Mouse (Mus musculus) cerebellum, adult 18-20 months (tissue): Measurements from ENCODE around the gene Pink1.
A peak's percentile ranks its signal among the peaks of the same experiment; 100 is the strongest.

Source experiments
- DNase-seq, 2 experiments: peaks; one replicate each; pipeline ENCODE4 v3.0.0; 2021

Gene Pink1

DNA sequence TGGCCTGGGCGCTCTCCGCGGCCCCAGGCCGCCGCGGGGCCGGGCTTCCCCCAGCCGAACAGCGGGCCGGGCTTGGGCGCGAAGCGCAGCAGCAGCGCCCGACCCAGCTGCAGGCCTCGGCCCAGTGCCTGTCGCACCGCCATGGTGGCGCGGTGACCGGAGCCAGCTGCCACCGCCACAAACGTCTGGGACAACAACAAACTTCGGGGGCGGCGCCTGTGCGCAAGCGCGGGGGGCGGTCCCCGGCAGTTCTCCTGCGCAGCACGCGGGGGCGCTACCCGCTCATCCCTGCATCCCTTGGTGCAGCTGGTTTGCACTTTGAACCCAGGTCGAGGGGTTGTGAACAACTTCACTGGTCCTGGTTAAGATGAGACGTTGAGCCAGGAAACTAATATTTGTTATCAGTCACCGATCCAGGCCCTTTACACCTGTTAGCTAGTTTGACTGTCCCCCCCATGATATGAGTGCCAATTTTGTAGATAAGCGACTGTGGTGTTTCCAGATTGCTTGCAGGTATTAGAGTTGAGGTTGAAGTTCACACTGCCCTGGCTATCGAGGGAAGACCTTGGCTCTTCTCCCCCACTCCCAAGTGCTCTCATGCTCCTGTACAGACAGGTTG is at the start of gene Pink1:
Gene Pink1, minus strand, starts transcription at position 231 of the 619 bp plus-strand sequence.
- peak; percentile 88 to 97 for DNase-seq

DNA sequence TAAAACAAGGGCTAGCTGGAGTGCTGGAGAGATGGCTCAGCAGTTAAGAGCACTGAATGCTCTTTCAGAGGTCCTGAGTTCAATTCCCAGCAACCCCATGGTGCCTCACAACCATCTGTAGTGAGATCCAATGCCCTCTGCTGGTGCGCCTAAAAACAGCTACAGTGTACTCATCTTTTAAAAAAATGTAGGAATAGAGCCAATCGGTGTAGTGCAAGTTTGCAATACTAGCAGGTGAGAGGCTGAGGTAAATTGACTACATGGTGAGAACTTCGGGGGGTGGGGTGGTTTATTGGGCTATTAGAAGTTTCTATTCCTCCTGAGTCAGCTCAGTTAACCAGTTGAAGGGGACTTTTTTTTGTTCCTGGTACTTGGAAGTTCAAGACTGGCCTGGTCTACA is 49.0 kb upstream of the Pink1 start:
- DNase-seq = no peak

DNA sequence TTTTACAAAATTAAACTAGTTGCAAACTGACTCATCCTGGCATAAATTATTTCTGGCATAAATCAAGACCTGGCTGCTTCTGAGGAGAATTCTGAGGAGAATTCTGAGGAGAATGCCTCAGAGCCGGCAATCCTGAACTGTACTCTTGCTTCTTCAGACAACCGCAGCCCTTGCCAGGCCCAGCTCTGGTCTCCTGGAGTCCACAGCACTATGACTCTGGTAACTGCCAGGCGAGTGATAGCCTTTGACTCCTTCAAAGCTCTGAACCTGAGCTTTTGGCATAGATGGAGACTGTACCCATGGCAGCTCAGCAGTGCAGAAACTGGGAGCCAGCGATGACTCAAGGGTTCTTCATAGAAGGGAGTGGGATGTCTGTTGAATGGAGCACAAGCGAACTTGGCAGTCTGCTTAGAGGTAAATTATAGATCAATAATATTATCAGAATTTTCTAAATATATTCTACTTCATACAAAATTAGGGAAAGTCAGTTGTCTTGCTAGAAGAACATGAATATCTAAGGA is 44.9 kb upstream of the Pink1 start:
- no peak for DNase-seq

DNA sequence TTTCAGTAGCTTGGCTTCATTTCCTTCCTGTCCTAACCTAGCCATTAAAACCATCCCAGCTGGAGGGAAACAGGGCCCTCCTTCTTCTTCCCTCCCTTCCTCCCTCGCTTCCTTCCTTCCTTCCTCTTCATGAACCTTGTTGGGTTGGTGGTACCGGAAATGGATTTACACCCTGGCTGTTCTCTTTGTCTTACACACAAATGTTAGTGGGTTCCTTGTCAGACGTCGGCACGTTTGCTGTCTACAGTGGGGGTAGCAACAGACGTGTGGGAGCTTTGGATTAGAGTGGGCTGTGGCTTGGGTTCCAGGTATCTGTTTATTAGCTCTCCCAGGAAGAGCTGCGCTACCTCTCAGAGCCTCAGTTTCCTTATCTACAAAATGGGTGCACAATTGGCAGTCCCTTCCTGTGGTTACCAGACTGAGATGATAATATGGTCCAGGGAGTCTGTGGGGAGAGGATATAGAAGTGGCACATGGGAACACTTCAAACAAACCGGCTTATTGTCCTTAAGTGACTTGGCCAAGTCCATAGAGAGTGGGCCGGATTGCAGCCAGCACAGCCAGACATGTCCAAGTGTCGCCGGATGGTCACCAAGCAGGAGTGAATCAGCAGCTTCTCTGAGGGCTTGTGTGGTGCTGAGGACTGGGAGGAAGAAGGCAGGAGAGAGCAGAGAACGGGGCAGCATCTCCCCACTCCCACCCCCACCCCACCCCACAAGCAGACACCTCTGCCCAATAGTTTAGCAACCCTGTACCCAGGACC is 42.6 kb upstream of the Pink1 start:
- DNase-seq = no peak

DNA sequence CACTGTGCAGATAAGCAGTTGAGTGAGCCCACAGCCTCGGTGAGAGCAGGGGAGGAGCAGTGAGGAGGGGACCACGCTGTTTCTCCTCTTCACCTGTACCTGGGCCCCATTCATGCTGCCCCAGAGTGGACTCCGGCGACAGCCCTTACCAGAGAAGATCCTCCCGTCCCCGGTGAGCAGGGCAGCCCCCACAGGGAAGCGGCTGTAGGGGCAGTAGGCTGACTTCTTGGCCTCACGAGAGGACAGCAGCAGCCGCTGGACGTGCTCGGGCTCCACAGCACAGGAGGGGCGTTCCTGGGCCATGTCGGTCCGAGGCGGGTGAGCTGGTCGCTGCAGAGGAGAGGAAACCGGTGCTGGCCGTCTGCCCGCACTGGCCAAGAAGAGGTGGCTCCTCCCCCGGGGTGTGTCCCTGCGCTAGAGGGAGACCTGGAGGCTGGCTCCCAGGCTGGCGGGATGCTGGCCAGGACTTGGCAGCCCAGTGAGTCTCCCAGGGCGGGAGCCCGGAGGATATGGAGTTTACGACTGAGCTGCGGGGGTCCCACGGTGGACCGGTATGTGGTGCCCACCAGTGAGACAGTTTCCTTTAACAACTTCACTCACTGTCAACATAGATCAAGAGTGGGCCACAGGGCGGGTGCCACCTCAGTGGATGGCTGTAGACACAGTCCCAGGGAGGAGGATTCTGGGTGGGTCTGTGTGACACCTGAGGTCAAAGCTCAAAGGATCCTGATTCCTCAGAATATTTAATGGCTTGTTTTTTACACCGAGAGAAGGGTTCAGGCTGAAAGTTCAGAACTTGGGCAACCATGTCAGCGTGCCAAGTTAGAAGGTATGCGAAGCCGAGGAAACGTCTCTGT is 41.8 kb upstream of the Pink1 start, which contains the start of gene Cda:
Gene Cda, minus strand, starts transcription at position 352 of the 857 bp plus-strand sequence.
- peak; percentile 78 to 86 for DNase-seq

DNA sequence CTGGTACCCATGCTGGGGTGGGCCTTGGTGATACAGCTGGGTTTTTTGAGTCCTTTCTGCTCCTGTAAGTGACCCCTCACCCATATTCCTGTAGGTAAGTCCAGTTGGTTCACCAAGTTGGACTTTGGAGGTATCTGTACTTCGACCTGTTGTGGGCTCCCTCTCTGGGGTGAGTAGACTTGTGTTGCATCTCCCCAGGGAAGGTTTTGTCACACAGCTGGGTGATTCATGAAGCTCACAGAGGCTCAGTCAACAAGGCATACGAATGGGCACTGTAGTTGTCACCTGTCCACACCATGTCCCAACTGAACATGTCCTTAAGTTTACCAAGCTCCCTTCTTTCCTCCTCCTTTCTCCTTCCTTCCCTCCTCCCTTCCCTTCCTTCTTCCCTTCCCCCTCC is 40.5 kb upstream of the Pink1 start:
- DNase-seq = no peak

DNA sequence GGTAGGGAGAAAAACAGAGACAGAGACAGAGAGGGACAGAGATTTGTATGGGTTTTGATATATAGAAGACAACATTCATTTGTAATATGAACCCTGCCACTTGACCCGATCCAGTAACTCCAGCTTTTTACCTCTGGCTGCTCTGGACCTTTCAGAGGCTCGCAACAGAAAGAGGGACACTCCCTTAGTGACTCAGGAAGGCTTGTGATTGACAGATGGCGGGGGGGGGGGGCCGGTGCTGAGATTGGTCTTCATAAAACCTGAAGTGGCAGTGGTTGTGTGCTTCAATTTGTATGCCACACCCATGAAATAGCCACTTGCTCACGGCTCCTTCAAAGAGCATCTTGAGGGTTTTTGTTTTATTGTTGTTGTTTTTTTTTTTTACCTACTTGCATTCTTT is 37.4 kb upstream of the Pink1 start:
- DNase-seq = no peak

DNA sequence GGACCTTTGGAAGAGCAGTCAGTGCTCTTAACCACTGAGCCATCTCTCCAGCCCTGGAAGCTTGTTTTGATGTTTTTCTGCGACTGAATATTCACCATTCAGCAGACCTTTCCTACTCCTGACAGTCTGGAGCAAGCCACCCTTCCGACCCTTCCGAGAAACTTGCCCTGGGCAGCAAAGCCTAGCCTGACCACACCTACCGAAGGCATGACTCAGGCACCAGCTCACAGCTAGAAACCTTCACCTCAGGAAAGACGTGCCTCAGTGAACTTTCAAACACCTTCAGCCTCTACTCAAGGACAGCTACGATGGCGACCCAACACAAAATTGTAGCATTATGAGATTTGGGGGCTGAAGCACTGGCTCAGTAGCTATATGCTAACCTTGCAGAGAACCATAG is 36.8 kb upstream of the Pink1 start:
- DNase-seq = no peak

DNA sequence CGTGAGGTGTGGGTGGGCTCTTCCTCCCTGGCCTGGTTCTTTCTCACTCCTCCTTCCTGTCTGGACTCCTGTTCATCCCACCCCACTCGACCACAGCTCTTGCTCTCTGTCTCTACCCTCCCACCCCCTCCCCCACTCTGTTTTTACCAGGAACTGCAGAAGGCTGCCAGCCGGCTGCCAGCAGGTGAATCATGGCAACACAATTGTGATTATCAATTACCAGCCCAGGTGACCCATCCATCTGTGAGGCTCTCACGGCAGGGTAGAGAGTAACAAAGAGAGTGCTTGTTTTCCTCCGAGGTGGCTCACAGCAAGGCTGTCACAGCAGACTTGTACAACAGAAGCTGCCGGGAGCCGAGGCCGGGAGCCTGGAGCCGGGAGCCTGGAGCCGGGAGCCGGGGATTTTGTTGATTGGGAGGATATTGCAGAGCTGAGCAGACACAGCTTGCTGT is 35.3 kb upstream of the Pink1 start:
- peak; percentile 58 to 63 for DNase-seq

DNA sequence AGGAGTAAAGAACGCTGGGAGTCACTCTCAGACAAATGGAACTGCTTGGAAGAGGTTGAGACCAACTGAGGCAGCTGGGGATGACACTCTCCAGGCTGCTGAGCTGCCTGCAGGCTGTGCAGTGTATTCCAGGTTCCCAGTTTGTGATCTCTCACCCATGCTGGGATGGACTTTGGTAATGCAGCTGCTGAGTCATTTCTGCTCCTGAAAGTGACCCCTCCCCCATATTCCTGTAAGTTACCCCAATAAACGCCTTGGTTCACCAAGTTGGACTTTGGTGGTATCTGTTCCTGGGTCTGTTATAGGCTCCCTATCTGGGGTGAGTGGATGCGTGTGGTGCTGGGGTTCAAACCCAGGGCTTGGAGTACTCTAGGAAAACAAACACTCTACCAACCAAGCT is 32.1 kb upstream of the Pink1 start:
- no peak for DNase-seq

DNA sequence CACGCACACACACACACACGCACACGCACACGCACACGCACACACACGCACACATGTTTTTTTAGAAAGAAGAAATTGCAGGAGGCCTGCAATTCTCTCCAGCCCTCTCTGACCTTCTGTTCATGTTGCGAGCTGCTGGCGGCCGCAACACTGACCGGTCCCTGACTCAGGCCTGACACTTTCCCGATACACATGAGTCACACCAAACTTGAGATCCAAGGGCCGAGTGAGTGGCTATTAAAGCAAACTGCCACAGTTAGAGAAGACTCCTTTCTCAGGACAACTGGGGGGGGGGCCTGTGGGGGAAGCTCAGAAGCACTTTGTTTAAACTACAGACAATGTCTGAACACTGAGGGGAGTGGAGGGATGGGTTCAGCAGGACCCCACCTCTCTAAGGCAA is 30.4 kb upstream of the Pink1 start:
- DNase-seq = no peak

DNA sequence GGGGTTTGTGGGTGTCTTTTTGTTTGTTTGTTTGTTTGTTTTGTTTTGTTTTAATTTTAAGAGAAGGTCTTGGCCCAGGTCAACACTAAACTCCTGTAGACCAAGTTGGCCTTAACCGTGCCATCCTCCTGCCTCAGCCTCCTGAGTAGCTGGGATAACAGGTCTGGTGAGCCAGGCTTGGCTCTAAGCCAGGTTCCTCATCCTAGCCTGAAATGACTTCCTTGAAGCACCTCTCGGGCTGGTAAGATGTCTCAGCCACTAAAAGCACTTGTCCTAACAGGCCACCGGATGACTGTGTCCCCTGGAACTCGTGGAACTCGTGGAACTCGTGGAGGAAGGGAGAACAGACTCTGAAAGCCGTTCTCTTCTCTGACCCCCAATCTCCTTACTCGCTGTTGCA is 30.0 kb upstream of the Pink1 start:
- no peak for DNase-seq

DNA sequence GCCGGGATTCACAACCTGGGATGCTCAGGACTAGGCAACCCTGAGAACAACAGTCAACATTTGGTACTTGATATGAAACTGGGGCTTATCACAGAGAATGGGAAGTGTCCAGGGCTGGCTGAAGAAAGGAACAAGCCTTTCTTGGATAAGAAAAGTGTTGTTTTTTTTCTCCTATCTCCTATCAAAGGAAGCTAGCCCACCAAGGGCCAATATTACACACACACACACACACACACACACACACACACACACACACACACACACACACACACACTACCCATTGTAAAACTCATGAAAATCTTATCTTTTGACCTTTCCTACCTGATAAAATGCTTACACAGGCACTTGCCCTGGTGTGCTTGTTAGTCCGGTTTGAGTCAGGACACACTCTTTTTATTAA is 29.4 kb upstream of the Pink1 start:
- DNase-seq = no peak

DNA sequence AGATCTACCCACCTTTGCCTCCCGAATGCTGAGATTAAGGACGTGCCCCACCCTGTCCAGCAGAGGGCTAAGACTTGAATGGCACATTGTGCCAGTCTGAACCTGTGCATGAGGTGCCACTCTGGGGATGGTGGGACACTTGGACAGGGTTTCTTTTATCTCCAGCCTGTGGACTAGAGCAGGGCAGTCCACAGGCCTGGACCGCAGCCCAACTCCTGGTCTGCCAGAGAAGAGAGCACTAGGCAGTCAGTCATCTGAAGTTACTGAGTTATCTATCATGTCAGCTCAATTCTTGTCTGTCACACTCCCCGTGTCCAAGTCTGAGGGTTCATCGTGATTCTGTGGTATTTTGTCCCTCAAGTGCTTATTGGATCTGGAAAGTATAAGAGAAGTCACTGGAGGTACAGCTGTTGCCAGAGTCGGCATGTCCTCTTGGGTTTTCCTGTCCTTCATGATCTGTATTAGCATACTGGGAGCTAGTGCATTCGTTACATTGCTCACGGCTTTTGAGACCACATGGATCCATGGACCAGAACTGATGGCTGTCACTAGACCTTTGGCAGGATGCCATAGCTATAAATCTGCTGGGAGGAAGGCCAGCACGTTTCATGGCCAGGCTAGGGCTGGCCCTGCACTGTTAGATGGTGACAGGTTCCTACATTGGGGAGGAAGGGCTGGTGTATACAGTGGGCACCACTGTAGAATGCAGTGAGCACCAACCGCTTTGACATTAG is 27.5 kb upstream of the Pink1 start:
- DNase-seq = no peak

DNA sequence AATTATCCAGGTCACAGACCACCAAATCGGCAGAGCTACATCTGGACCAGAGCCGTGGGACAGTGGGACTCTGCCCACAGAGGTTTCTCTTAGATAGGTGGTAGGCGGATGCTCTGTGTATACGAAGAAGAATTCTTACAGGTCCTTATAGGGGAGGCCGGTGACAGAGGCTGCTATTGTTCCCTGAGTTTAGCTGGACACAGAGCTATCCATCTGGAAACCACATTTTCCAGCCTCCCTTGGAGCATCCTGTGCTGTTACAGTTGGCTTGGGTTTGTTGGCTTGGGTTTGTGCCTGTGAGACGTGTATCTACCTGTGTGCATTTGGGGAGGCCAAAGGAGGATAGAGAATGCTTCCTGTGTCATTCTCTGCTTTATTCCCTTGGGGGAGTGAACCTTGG is 26.6 kb upstream of the Pink1 start:
- DNase-seq = no peak

DNA sequence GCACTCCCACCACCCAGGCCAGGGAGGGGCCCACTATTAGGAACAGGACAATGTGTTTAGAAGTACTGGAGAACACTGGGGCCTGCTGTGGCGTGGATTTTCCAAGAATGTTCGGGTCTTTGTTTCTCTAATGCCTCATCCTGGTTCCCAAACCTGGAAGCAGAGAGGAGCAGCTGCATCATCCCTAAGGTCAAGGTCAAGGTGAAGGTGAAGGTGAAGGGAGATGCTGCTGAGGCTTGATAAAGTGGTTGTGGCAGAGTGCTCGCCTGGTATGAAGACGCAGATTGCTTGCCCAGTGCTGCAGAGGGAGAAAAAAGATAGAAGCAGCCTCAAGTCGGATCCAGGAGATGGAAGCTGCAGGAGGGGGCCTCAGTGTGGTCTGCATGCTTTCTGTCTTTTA is 25.7 kb upstream of the Pink1 start:
- no peak for DNase-seq

DNA sequence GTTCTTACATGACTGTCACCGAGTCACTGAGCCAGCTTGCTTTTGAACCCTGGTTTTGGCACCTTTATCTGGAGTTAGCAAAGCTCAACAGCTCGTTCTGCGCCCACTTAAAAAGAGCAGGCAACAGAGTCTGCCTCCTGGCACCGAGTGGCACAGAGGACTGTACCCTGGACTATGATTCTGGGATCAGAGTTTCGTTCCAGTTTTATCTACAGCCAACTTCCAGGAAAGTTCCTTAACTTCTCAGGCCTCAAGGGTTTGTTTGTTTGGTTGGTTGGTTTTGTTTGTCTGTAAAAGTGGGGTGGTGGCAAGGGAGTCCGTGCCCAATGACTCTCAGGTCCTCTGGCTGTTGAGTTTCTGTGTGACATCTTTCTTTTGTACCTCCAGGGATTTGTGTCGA is 22.6 kb upstream of the Pink1 start:
- DNase-seq = no peak

DNA sequence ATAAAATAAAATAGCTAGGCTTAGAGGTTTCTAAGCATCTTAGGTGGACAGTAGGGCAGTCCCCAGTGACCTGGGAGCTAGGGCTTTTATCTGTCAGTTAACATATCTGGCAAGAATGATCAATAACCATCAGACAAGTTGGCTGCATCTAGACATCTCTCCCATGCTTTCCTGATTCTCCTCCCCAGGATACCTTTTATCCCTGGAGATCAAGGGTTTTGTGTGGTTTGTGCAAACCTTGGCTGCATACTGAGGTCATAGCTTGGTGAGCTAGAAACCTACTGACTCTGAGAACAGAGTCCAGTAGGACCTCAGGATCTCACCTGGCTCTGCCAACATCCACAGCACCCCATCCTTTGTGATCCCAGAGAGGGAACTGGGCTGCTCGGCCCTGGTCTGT is 21.2 kb upstream of the Pink1 start:
- DNase-seq = no peak

DNA sequence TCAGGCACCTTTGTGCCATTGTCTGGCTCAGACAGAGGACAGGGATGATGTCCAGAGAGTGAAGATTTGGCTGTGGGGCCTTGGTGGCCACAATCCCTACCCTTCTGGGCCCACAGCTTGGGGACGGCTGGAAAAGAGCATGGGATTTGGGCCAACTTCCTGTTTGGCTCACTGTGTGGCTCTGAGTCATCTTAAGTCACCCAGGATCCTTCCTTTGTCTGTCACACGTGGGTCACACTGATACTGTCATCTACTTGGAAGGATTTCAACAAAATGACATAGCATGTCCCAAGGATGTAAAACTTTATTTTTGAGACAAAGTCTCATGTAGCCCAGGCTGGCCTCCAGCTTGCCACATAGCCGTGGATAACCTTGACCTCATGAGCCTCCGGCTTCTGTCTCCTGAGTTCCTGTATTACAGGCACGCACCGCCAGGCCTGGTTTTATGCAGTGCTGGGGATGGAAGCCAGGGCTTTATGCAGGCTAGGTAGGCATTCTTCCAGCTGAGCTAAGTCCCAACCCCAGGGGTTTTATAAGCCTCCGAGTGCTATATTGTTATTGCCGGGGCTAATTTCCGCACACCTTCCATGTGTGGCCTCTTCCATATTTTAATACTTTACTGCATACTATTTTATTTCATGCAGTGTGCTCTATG is 18.9 kb upstream of the Pink1 start:
- DNase-seq = peak in 1 of 2 experiments; percentile 43

DNA sequence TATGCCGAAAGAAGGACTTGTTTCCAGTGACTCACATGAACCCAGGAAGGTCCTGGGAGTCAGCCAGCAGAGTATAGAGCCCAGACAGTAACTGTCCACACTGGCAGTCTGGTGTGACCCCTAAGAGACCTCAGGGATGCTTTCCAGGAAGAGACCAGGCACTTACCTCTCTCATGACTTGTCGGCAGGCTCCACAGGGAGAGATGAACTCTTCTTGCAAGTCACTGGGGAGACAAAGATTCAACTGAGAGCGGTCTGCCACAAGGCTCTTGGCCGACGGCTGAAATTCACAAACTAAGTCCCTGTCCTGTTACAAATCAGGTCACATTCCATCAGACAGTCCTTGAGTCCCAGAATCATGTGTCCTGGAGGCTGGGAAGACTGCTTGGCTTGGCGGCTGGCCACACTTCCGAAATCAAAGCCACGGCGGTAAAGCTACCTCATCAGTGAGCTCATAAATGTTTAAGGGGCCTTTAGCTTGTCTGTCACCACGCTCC is 17.3 kb upstream of the Pink1 start:
- peak; percentile 64 to 66 for DNase-seq

DNA sequence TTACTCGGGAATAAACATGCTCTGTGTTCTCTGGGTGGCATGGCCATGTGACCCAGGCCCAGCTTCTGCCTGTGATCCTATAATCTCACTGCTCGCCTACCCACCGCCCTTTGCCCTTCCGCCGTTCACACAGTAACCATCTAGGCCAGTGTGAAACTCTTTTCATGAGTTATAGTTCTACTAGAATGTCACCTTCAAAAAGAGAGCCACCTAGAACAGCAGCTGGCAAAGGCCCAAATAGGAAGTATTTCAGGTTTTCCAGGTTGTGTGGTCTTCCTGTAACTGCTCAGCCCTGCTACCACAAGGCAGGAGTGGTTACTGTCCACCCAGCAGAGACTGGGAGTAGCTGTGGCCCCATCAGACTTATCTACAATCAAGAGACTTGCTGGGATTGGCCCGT is 16.7 kb upstream of the Pink1 start:
- DNase-seq = no peak

DNA sequence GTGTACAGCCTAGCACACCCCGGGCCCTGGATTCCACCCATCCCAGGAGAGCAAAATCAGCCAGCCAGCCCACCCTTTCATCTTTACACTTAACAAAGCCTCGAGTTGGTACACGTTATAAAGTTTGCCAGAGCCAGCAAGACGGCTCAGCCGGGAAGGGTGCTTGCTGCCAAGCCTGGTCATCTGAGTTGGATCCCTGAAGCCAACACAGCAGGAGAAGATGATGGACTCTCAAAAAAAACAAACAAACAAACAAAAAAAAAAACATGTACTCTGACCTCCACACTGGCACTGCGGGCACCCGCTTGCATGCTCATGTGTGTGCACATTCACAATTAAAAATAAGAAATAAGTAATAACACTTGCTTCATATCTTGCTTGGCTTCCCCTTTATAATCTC is 15.9 kb upstream of the Pink1 start:
- DNase-seq = no peak
